Mouse (Mus musculus): ENCODE results near the gene Pmf1. TPM values are rescaled to one million over a fixed set of nuclear protein-coding genes. Genes with fewer than 3 reads are reported as not detected.

The Pmf1 gene
- 13.1 TPM for polyA plus RNA-seq (2014; fragmentation: Illumina TruSeq; extraction: RNeasy Lipid Tissue Mini Kit (QIAGEN cat#74804); ENCODE audit: insufficient read depth, low read depth, low replicate concordance)

DNA sequence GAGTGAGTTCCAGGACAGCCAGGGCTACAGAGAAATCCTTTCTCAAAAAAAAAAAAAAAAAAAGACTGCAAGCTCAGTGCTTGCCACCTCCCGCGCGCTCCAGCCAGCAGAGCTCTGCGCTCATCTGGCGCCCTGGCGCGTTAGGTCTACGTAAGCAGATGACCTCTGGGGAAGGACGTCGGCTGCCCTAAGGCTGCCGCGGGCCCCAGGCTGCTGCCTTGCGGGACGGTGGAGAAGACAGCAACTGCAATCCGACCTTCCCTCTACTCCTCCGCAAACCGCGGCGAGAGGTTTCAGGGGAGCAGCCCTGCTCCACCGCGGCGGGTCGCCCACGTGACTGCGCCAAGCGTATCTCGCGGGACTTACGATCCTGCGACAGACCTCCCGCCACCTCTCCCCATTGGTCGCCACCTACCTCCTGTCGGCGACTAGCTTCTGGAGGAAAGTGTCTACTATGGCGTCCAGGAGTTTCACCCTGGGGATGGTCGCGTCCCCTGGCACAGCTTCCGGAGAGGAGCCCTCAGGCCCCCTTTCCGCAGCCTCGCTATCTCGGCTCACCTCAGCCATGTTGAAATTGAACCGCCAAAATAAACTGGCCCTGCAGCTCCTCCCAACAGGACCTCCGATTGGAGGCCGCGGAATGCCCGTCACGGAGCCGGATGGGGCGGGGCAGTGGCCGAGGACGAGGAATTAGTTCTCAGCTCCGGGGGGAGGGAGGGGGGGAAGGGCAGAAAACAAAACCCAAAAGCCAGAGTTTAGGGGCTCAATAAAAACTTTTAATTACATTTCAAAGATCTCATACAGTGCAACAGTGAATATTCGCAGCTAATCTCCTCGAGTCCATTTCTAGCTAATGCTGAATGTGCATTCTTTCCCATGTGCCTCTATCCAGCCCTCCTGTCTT lies at the start of gene Pmf1:
TSS of gene Pmf1 (minus strand) at position 591 of the 904 bp plus-strand sequence.

DNA sequence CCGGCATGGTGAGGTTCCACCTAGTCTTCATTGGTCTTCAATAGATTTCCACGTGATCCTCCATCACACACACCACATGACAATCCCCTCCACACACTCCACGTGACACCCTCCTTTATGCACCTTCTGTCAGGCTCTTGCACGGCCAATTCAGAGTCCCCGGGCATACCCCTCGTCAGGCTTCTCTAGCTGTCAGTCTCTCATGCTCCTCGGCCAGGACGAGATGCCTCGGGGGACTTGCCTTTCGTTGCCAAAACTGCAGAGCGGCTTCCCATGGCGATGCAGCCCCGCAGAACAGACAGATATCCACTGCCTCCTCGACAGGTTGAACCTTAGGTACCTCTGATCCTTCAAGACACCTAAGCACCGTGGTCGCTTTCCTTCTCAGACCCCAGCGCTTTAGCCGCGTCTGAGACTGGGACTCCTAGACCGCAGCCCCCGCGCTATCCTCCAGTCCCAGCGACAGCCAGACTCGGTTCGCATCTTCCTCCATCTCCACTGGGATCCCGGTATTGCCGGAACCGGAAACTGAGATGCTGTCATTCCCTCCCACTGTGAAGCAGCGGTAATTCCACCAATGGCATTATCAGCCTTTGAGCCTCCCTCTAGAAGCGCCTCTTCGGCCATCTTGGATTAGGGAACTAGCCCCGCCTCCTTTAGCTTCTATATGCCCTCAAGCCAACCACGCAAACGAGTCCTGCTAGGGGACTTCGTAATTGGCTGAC lies 14.6 kb upstream of the Pmf1 start, which contains the start of gene Slc25a44:
TSS of gene Slc25a44 (minus strand) at position 535 of the 725 bp plus-strand sequence.

DNA sequence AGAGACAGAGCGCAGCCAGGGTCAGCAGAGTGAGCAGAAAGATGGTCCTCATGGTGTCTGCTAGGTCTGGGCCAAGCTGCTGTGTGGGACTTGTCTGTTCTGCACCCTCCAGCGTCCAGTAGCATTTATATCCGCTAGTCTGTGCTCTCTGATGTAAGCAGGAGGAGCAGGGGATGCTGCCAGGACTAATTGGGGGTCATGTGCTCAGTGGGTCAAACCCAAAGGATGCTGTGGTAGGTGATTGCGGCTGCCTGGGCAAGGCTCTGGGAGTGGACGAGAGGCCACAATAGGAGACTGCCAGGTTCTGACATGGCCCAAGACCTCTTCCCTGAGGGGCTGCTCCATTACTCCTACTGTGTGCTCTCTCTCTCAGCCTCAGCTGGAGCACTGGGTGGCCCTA lies 25.8 kb downstream of the Pmf1 start, which contains the start of gene Bglap:
TSS of gene Bglap (minus strand) at position 101 of the 400 bp plus-strand sequence.

DNA sequence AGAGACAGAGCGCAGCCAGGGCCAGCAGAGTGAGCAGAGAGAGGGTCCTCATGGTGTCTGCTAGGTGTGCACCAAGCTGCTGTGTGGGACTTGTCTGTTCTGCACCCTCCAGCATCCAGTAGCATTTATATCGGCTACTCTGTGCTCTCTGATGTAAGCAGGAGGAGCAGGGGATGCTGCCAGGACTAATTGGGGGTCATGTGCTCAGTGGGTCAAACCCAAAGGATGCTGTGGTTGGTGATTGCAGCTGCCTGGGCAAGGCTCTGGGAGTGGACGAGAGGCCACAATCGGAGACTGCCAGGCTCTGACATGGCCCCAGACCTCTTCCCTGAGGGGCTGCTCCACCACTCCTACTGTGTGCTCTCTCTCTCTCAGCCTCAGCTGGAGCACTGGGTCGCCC lies 31.5 kb downstream of the Pmf1 start, which contains the start of gene Bglap2:
TSS of gene Bglap2 (minus strand) at position 101 of the 400 bp plus-strand sequence.

DNA sequence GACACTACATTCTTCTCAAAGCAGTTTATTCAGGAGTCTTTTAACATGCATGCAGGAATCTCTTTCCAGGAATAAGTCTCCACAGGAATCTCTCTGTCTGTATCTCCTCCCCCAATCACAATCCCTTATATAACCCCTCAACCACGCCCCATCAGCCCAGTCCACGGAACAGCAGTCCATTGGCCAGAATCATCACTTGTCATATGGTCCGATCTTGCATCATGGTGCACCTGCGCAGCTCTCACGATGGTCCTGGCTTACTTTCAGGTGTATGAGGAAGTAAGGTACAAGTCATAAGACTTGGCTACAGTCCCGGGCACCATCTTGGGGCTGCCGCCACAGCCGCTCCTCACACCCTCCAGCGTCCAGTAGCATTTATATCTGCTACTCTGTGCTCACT lies 37.5 kb downstream of the Pmf1 start, which contains the start of gene Bglap3:
TSS of gene Bglap3 (minus strand) at position 101 of the 400 bp plus-strand sequence.

DNA sequence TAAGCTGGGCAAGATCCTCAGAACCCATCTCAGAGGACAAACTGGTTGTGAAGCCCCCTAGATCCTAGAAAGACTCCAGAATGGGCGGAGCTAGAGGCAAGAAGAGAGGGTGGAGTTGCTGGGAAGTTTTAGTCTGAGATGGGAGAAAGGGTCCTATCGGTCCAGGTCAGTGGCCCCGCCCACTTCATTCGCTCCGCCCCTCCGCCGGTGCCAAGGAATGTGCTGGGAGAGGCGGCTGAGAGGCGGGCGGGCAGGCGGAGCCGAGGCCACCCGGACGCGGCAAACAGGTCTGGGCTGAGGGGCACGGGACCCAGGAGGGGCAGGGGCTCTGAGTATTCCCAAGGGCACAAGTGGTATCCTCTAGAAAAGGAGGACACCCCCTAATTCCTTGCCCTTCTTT lies 45.8 kb downstream of the Pmf1 start, which contains the start of gene Paqr6:
TSS of gene Paqr6 (plus strand) at position 248 of the 400 bp plus-strand sequence.

Other genes with a start within 250 kb of the Pmf1 start
- 4.9 TPM for gene Rhbg, start 155.6 kb downstream of the Pmf1 start, polyA plus RNA-seq (2014; fragmentation: Illumina TruSeq; extraction: RNeasy Lipid Tissue Mini Kit (QIAGEN cat#74804); ENCODE audit: insufficient read depth, low read depth, low replicate concordance)
- 0.94 TPM for gene Gm38392, start 123.1 kb downstream of the Pmf1 start, polyA plus RNA-seq (2014; fragmentation: Illumina TruSeq; extraction: RNeasy Lipid Tissue Mini Kit (QIAGEN cat#74804); ENCODE audit: insufficient read depth, low read depth, low replicate concordance)
- gene Tsacc, start 113.3 kb downstream of the Pmf1 start, polyA plus RNA-seq (2014; fragmentation: Illumina TruSeq; extraction: RNeasy Lipid Tissue Mini Kit (QIAGEN cat#74804); ENCODE audit: insufficient read depth, low read depth, low replicate concordance), result 4.4 TPM
- gene Cct3, start 113.2 kb downstream of the Pmf1 start, polyA plus RNA-seq (2014; fragmentation: Illumina TruSeq; extraction: RNeasy Lipid Tissue Mini Kit (QIAGEN cat#74804); ENCODE audit: insufficient read depth, low read depth, low replicate concordance), result 129 TPM
- gene Glmp, start 85.3 kb downstream of the Pmf1 start, polyA plus RNA-seq (2014; fragmentation: Illumina TruSeq; extraction: RNeasy Lipid Tissue Mini Kit (QIAGEN cat#74804); ENCODE audit: insufficient read depth, low read depth, low replicate concordance), result 149 TPM
- gene Tmem79, start 74.2 kb downstream of the Pmf1 start, polyA plus RNA-seq (2014; fragmentation: Illumina TruSeq; extraction: RNeasy Lipid Tissue Mini Kit (QIAGEN cat#74804); ENCODE audit: insufficient read depth, low read depth, low replicate concordance), result 4.2 TPM
- gene Smg5, start 74.1 kb downstream of the Pmf1 start, polyA plus RNA-seq (2014; fragmentation: Illumina TruSeq; extraction: RNeasy Lipid Tissue Mini Kit (QIAGEN cat#74804); ENCODE audit: insufficient read depth, low read depth, low replicate concordance), result 18.7 TPM
- 9.4 TPM for gene Paqr6, start 45.7 kb downstream of the Pmf1 start, polyA plus RNA-seq (2014; fragmentation: Illumina TruSeq; extraction: RNeasy Lipid Tissue Mini Kit (QIAGEN cat#74804); ENCODE audit: insufficient read depth, low read depth, low replicate concordance)
- gene Bglap3, start 37.6 kb downstream of the Pmf1 start, polyA plus RNA-seq (2014; fragmentation: Illumina TruSeq; extraction: RNeasy Lipid Tissue Mini Kit (QIAGEN cat#74804); ENCODE audit: insufficient read depth, low read depth, low replicate concordance), result not detected
- not detected for gene Bglap2, start 31.6 kb downstream of the Pmf1 start, polyA plus RNA-seq (2014; fragmentation: Illumina TruSeq; extraction: RNeasy Lipid Tissue Mini Kit (QIAGEN cat#74804); ENCODE audit: insufficient read depth, low read depth, low replicate concordance)
- not detected for gene Bglap, start 25.9 kb downstream of the Pmf1 start, polyA plus RNA-seq (2014; fragmentation: Illumina TruSeq; extraction: RNeasy Lipid Tissue Mini Kit (QIAGEN cat#74804); ENCODE audit: insufficient read depth, low read depth, low replicate concordance)
- 8.3 TPM for gene Slc25a44, start 14.8 kb upstream of the Pmf1 start, polyA plus RNA-seq (2014; fragmentation: Illumina TruSeq; extraction: RNeasy Lipid Tissue Mini Kit (QIAGEN cat#74804); ENCODE audit: insufficient read depth, low read depth, low replicate concordance)
- 21.0 TPM for gene Sema4a, start 50.9 kb upstream of the Pmf1 start, polyA plus RNA-seq (2014; fragmentation: Illumina TruSeq; extraction: RNeasy Lipid Tissue Mini Kit (QIAGEN cat#74804); ENCODE audit: insufficient read depth, low read depth, low replicate concordance)
- gene Lmna, start 99.6 kb upstream of the Pmf1 start, polyA plus RNA-seq (2014; fragmentation: Illumina TruSeq; extraction: RNeasy Lipid Tissue Mini Kit (QIAGEN cat#74804); ENCODE audit: insufficient read depth, low read depth, low replicate concordance), result 80.0 TPM
- gene Mex3a, start 122.1 kb upstream of the Pmf1 start, polyA plus RNA-seq (2014; fragmentation: Illumina TruSeq; extraction: RNeasy Lipid Tissue Mini Kit (QIAGEN cat#74804); ENCODE audit: insufficient read depth, low read depth, low replicate concordance), result 0.32 TPM
- 43.8 TPM for gene Rab25, start 138.0 kb upstream of the Pmf1 start, polyA plus RNA-seq (2014; fragmentation: Illumina TruSeq; extraction: RNeasy Lipid Tissue Mini Kit (QIAGEN cat#74804); ENCODE audit: insufficient read depth, low read depth, low replicate concordance)
- 142 TPM for gene Lamtor2, start 142.7 kb upstream of the Pmf1 start, polyA plus RNA-seq (2014; fragmentation: Illumina TruSeq; extraction: RNeasy Lipid Tissue Mini Kit (QIAGEN cat#74804); ENCODE audit: insufficient read depth, low read depth, low replicate concordance)
- gene Ubqln4, start 143.4 kb upstream of the Pmf1 start, polyA plus RNA-seq (2014; fragmentation: Illumina TruSeq; extraction: RNeasy Lipid Tissue Mini Kit (QIAGEN cat#74804); ENCODE audit: insufficient read depth, low read depth, low replicate concordance), result 20.0 TPM
- gene Ssr2, start 165.5 kb upstream of the Pmf1 start, polyA plus RNA-seq (2014; fragmentation: Illumina TruSeq; extraction: RNeasy Lipid Tissue Mini Kit (QIAGEN cat#74804); ENCODE audit: insufficient read depth, low read depth, low replicate concordance), result 196 TPM
- gene Arhgef2, start 195.6 kb upstream of the Pmf1 start, polyA plus RNA-seq (2014; fragmentation: Illumina TruSeq; extraction: RNeasy Lipid Tissue Mini Kit (QIAGEN cat#74804); ENCODE audit: insufficient read depth, low read depth, low replicate concordance), result 52.8 TPM
- not detected for gene Rxfp4, start 242.8 kb upstream of the Pmf1 start, polyA plus RNA-seq (2014; fragmentation: Illumina TruSeq; extraction: RNeasy Lipid Tissue Mini Kit (QIAGEN cat#74804); ENCODE audit: insufficient read depth, low read depth, low replicate concordance)

Data from lung, adult 10 weeks (tissue).